Mouse (Mus musculus) E14TG2a.4 (cell line): ENCODE measurements at regions not wholly inside any gene's neighbourhood (a gene's known extent, or its start where the extent isn't known, plus 50 kb on each side); places are given as distances from the start of the nearest gene placed in this dataset.

Source experiments
- CTCF ChIP-seq: conservative IDR thresholded peaks from 2 replicates; pipeline ENCODE4 v1.5.1; 2014; ENCODE audit warnings: low read length
- NANOG ChIP-seq: IDR thresholded peaks from 2 replicates; pipeline ENCODE4 v1.6.1; 2014; ENCODE audit warnings: borderline replicate concordance, low read length, mixed read lengths

- TF ChIP-seq CTCF (no peak), NANOG (no peak)
Measured at GRCm38 (mm10) chr5:74893276-74893675, 151.3 kb downstream of the Chic2 start.
